Comparison of ENCODE assay signal across 7 mouse cellular contexts in the genomic region with DNA sequence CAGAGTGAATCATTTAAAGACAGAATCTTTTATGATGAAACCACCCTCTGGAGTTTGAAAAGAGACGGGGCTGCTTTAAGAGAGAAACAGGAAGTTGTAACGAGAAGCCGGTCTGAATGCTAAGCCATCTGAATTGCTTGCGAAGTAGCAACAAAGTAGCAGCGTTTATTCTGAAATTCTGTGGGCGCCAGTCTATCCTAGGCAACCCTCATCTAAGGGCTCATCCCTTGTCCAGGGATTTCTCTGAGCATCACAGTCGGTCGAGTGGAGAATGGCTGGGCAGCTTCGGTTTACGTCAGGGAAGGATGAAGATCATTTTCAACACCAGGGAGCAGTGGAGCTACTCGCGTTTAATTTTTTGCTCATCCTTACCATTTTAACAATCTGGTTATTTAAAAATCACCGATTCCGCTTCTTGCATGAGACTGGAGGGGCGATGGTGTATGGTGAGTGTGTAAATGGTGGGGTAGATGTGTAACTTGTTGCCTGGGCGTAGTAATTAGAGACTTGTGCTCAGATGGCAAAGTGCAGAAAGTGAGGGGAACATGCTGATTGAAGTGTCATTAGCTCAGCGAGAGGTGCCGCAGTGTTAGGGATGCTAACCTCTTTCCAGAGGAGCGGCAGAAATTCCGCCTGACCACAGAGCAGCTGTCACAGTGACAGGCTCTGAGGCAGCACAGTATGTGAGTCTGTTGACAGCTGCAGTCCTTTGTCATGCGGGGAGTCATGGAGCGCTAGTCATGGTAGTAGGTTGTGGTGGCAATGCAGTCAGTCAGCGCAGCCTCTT. TPM values are rescaled to one million over a fixed set of nuclear protein-coding genes. Genes with fewer than 3 reads are reported as not detected.
DNase-seq lines count a peak whose midpoint lies in the region; ATAC-seq and TF ChIP-seq lines count a peak whose summit lies in the region.

A gene (plus strand): TSS at position 119 of the 787 bp plus-strand sequence.

- no peaks in the 10 kb centered on the region for H3K36me3 ChIP-seq in forebrain, postnatal 0 days (ENCODE audit: insufficient read depth)
- H3K36me3 ChIP-seq in hindbrain, embryonic 12.5 days = no peaks in the 10 kb centered on the region

- H3K4me2 ChIP-seq in forebrain, postnatal 0 days (ENCODE audit: low read depth) = peak within 1 kb of the TSS; percentile 78
- peak within 1 kb of the TSS; percentile 66 for H3K4me2 ChIP-seq in hindbrain, embryonic 12.5 days (replicated peaks)

- peaks cover 3% of the 10 kb centered on the region for H3K4me1 ChIP-seq in cerebellum, adult 2 months (ENCODE audit: control insufficient read depth, insufficient read depth, low read length)
- no peaks in the 10 kb centered on the region; the same call in 1 of the 2 replicates for H3K4me1 ChIP-seq in forebrain, postnatal 0 days (ENCODE audit: insufficient read depth)
- peaks cover 8% of the 10 kb centered on the region for H3K4me1 ChIP-seq in hindbrain, embryonic 12.5 days

- H3K27ac ChIP-seq in cerebellum, adult 2 months (ENCODE audit: insufficient read depth, low read length) = peak within 1 kb of the TSS; percentile 1; the same call in 1 of the 2 replicates
- peak within 1 kb of the TSS; percentile 51 for H3K27ac ChIP-seq in forebrain, postnatal 0 days (ENCODE audit: low read depth, low read length)
- no peak within 1 kb of the TSS; the same call in 1 of the 2 replicates for H3K27ac ChIP-seq in hindbrain, embryonic 12.5 days

- H3K9ac ChIP-seq in forebrain, postnatal 0 days = peak within 1 kb of the TSS; percentile 51
- peak within 1 kb of the TSS; percentile 42 for H3K9ac ChIP-seq in hindbrain, embryonic 12.5 days

- peak; percentile 93 for ATAC-seq in forebrain, postnatal 0 days
- ATAC-seq in hindbrain, embryonic 12.5 days (ENCODE audit: low FRiP score) = peak; percentile 93

- TF ChIP-seq CTCF in cerebellum, adult 2 months (IDR thresholded peaks at IDR 0.05; ENCODE audit: borderline replicate concordance, insufficient read depth, low read depth, low read length) = no peak
- TF ChIP-seq CTCF in forebrain, postnatal 0 days (IDR thresholded peaks at IDR 0.05; ENCODE audit: low read depth) = no peak

- peak; percentile 75 for DNase-seq in R1 (ENCODE audit: low read depth, low spot score)
- peak; percentile 59 to 62 for DNase-seq in cerebellum, adult 2 months
- DNase-seq in forebrain, postnatal 0 days = peak; percentile 61
- peak; percentile 49 to 64 for DNase-seq in left cerebral cortex, adult 18-20 months (ENCODE audit: low spot score in 2 of 2)
- DNase-seq in lung, postnatal 36 days = peak; percentile 38
- peak; percentile 69 to 73 for DNase-seq in right cerebral cortex, adult 2 months (ENCODE audit: low spot score in 2 of 2)

- no peaks in the 10 kb centered on the region for H3K27me3 ChIP-seq in cerebellum, adult 2 months (ENCODE audit: control insufficient read depth, insufficient read depth, low read length)
- no peaks in the 10 kb centered on the region for H3K27me3 ChIP-seq in forebrain, postnatal 0 days (ENCODE audit: insufficient read depth, low read length)
- no peaks in the 10 kb centered on the region; the same call in 1 of the 2 replicates for H3K27me3 ChIP-seq in hindbrain, embryonic 12.5 days

- no peaks in the 10 kb centered on the region for H3K9me3 ChIP-seq in forebrain, postnatal 0 days (ENCODE audit: low read length)
- no peaks in the 10 kb centered on the region for H3K9me3 ChIP-seq in hindbrain, embryonic 12.5 days (replicated peaks)

- H3K4me3 ChIP-seq in cerebellum, adult 2 months (replicated peaks; ENCODE audit: insufficient read depth, low read depth, low read length) = peak within 1 kb of the TSS; percentile 63
- peak within 1 kb of the TSS; percentile 52 for H3K4me3 ChIP-seq in forebrain, postnatal 0 days (ENCODE audit: low read depth, low read length)
- peak within 1 kb of the TSS; percentile 48 for H3K4me3 ChIP-seq in hindbrain, embryonic 12.5 days

- TF ChIP-seq POLR2A in cerebellum, adult 2 months (IDR thresholded peaks at IDR 0.05; ENCODE audit: borderline replicate concordance, insufficient read depth, low read length) = no peak

- 1% methylated on average over 23 of the region's 23 CpGs for WGBS in cerebellum, adult 2 months
- WGBS in forebrain, postnatal 0 days = 1% methylated on average over 23 of the region's 23 CpGs
- 3% methylated on average over 23 of the region's 23 CpGs for WGBS in hindbrain, embryonic 12.5 days

RNA-seq across cellular contexts. Expression of the gene that starts here (rescaled TPM):
- 8.9 and 9.0 TPM in 2 replicates for polyA plus RNA-seq in cerebellum, adult 2 months (2012; rRNA removed)
- 5.3 and 6.7 TPM in 2 replicates for total RNA-seq in forebrain, postnatal 0 days (2014; rRNA removed)
- polyA plus RNA-seq in forebrain, postnatal 0 days (2015; fragmentation: Nextera tagmentation; extraction: Ambion mirVana) = 3.3 and 4.8 TPM in 2 replicates
- 4.9 and 6.2 TPM in 2 replicates for polyA plus RNA-seq in hindbrain, embryonic 12.5 days (2016; fragmentation: Nextera tagmentation; extraction: Ambion mirVana)
- 10 to 100 TPM; 20.7 to 27.4 TPM for total RNA-seq in left cerebral cortex, adult 18-20 months (2021)
